Mouse (Mus musculus) gastrocnemius, postnatal 36 days (tissue): ENCODE data around the gene 3425401B19Rik. TPM values are rescaled to one million over a fixed set of nuclear protein-coding genes. Genes with fewer than 3 reads are reported as not detected.
A peak's percentile ranks its signal among the peaks of the same experiment; 100 is the strongest.

Experiments
- DNase-seq, 2 experiments: peaks; one replicate each; pipeline ENCODE4 v3.0.0; 2022
- intact Hi-C: fragments of 180-260 bp; cut with DNase I; formaldehyde crosslinking; loops from one replicate; pipeline ENCODE4 v1.15.1; 2025
- long read RNA-seq, 2 experiments: library from polyadenylated mRNA; stranded (forward); transcript quantifications; one replicate each; pipeline ENCODE4 v2.0.0; 2021
- total RNA-seq, 2 experiments: library from RNA; stranded (reverse); gene quantifications; 2 replicates each; pipeline ENCODE4 v1.2.3; 2021

Gene 3425401B19Rik
- total RNA-seq, result 100 to 1,000 TPM; 268 to 399 TPM
- long read RNA-seq, experiment 1, partial matches to known transcripts, result 2 of 61 reads
- long read RNA-seq, experiment 1, other reads (novel, unspliced or antisense), result 59 of 61 reads
- long read RNA-seq, experiment 2, full-length matches to known transcripts, result 2 of 79 reads
- long read RNA-seq, experiment 2, partial matches to known transcripts, result 2 of 79 reads
- long read RNA-seq, experiment 2, other reads (novel, unspliced or antisense), result 75 of 79 reads

- intact Hi-C loops, result loop anchor here (2.0 kb wide), 1 partner anchor 16 kb away; no protein-coding TSS in a partner anchor
- no peak for DNase-seq
Observed at GRCm38 (mm10) chr14:32685124-32685826, at the start of gene 3425401B19Rik. TSS of gene 3425401B19Rik (minus strand) at chr14:32685293.

GRCm38 (mm10) chr14:32732961-32733360 lies 47.9 kb upstream of the 3425401B19Rik start:
- intact Hi-C loops, result no loop called here
- no peak for DNase-seq

- no peak for DNase-seq
- intact Hi-C loops, result no loop called here
Observed at GRCm38 (mm10) chr14:32726864-32727263, 41.8 kb upstream of the 3425401B19Rik start.

DNA sequence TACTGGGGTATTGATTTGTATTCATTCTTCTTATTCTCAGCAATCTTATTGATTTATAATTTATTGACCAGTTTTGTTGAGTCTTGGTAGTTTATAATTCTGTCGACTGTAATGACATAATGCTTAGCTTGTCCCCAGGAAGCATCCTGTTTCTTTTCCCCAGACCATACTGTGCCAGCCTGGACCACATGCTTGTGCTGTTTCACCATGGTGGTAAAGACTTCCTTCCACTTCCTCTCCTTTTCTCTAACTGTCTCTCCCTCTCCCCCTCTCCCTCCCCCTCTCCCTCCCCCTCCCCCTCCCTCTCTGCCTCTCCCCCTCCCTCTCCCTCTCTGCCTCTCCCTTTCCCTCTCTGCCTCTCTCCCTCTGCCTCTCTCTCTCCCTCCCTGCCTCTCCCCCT lies 36.4 kb upstream of the 3425401B19Rik start:
- intact Hi-C loops, result no loop called here
- no peak for DNase-seq

- intact Hi-C loops, result loop anchor here (5.0 kb wide), 1 partner anchor 105 kb away; no protein-coding TSS in a partner anchor
- DNase-seq, result no peak
Observed at GRCm38 (mm10) chr14:32716763-32717439, 31.8 kb upstream of the 3425401B19Rik start.

- intact Hi-C loops, result loop anchor here (5.0 kb wide), 1 partner anchor 103 kb away; no protein-coding TSS in a partner anchor
- DNase-seq, result no peak
Observed at GRCm38 (mm10) chr14:32715489-32715888, 30.4 kb upstream of the 3425401B19Rik start.

GRCm38 (mm10) chr14:32715076-32715475 lies 30.0 kb upstream of the 3425401B19Rik start:
- intact Hi-C loops, result loop anchor here (5.0 kb wide), 1 partner anchor 103 kb away; no protein-coding TSS in a partner anchor
- no peak for DNase-seq

DNA sequence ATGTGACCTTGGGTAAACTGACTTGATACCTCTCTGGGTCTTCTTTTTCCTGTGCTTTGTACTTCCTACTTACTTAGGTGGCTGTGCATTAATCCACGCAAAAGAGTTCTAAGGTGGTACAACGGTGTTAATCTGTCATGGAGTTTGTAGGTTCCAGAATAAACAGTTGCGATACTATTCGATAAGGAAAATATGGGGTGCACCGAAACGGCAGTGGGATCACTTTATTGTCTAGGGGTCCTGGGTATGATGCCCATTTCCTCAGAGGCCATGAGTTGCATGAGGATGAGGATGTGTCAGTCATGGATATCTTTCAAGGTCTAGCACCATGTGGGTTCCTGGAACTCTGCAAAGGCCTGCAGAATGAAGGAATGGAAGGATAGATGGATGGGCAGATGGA lies 24.8 kb upstream of the 3425401B19Rik start:
- DNase-seq, result no peak
- intact Hi-C loops, result loop anchor here (2.0 to 5.0 kb wide), 3 partner anchors 27 to 178 kb away; no protein-coding TSS in a partner anchor

DNA sequence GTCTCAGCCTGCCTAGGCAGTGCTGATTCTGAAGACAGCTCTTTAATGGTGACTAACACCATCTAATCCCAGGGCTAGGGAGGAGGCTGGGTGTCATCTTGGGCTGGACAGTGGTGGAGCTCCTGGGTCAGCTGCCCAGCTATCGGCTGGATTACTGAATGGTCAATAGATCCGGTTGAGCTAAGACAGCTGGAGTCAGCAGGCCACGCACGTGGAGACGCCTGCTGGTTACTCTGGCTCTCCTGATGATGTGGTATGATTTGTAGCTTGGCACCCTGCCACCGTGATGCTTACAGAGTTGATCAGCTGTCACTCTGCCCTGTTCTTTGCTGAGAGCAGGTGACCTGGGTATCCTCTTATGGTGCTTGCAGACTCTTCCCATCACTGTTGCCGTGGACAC lies 23.7 kb upstream of the 3425401B19Rik start:
- DNase-seq, result no peak
- intact Hi-C loops, result loop anchor here (2.0 kb wide), 1 partner anchor 26 kb away; no protein-coding TSS in a partner anchor

- DNase-seq, result peak in 1 of 2 experiments; percentile 52
- intact Hi-C loops, result loop anchor here (2.0 kb wide), 1 partner anchor 25 kb away; no protein-coding TSS in a partner anchor
Observed at GRCm38 (mm10) chr14:32707938-32708337, 22.8 kb upstream of the 3425401B19Rik start.

GRCm38 (mm10) chr14:32700972-32701371 lies 15.9 kb upstream of the 3425401B19Rik start:
- DNase-seq, result no peak
- intact Hi-C loops, result loop anchor here (2.0 kb wide), 1 partner anchor 16 kb away; the partner anchor contains the start of gene 3425401B19Rik

GRCm38 (mm10) chr14:32698556-32698955 lies 13.5 kb upstream of the 3425401B19Rik start:
- intact Hi-C loops, result no loop called here
- no peak for DNase-seq

- no peak for DNase-seq
Observed at GRCm38 (mm10) chr14:32697774-32698173, 12.7 kb upstream of the 3425401B19Rik start.

DNA sequence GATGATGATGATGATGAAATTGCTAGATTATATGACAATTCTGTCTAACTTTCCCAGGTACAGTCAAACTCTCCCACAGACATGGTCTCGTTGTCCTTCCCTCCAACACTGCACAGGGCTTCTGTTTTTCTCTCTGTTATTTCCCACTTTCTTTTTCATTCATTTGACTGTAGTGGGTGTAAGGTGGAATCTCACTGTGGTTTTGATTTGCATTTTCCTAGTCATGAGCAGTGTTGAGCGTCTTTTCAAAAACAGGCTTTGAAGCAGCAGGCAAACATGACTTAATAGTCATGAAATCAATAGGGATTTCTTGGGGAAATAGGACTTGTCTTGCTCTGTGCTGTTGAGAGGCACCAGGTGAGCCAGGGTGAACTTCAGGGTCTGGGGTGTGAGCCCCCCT lies 11.3 kb upstream of the 3425401B19Rik start:
- DNase-seq, result no peak
- intact Hi-C loops, result no loop called here

More at GRCm38 (mm10) chr14:32697774-32698173, 12.7 kb upstream of the 3425401B19Rik start:
- intact Hi-C loops, result no loop called here

DNA sequence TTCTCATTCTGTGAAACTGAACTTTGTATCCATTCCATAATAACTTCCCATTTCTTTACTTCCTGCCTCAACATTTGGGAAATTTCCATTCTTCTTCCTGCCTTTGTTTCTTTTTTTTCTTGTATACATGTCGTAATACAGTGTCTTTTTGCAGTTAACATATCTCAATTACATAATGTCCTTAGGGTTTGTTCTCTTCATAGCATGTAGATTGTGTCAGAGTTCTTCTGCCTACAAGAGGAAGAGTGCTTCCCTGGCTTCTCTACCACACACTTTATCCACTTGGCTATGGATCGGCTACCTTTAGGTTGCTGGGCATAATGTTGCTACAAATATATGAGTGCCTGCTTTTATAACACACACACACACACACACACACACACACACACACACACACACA lies 10.8 kb upstream of the 3425401B19Rik start:
- DNase-seq, result no peak
- intact Hi-C loops, result no loop called here

- intact Hi-C loops, result loop anchor here (2.0 kb wide), 1 partner anchor 16 kb away; no protein-coding TSS in a partner anchor
- no peak for DNase-seq
Observed at GRCm38 (mm10) chr14:32684735-32685105, 373 bp downstream of the 3425401B19Rik start.

GRCm38 (mm10) chr14:32683982-32684734 lies 935 bp downstream of the 3425401B19Rik start:
- intact Hi-C loops, result loop anchor here (2.0 kb wide), 3 partner anchors 17 to 25 kb away; no protein-coding TSS in a partner anchor
- no peak for DNase-seq

DNA sequence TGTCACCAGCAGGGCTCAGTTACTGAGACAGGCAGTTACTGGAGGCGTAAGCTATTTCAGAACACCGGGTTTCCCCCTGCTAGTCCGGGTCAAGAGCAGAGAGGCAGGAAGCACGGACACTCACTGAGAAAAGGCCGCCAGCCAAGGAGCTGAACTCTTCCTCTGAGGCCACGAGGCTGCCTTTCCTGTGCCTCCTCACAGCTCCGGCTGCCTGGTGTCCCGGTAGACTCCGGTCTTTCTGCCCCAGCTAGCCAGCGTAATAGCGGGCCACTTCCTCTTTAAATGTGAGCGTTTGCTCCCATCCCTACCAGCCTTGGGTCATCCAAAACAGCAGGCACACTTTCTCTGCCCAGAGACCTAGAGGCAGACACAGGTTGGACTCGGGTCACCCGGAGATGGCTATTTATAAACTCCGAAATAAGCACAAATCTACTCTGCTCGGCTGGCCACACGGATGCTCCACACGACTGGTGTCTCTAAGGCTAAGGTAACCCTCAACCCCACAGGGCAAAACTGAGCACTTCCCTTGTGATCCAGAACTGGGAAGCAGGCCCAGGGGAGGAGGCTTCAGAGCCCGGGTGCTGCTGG lies 1.7 kb downstream of the 3425401B19Rik start:
- peak; percentile 43 to 47 for DNase-seq

GRCm38 (mm10) chr14:32682536-32682935 lies 2.6 kb downstream of the 3425401B19Rik start:
- intact Hi-C loops, result loop anchor here (2.0 kb wide), 2 partner anchors 20 to 26 kb away; no protein-coding TSS in a partner anchor
- no peak for DNase-seq

More for the DNA sequence above, 1.7 kb downstream of the 3425401B19Rik start:
- intact Hi-C loops, result loop anchor here (2.0 kb wide), 2 partner anchors 21 to 25 kb away; no protein-coding TSS in a partner anchor
